Mouse (Mus musculus) midbrain, embryonic 15.5 days (tissue): Measurements from ENCODE around the gene Eomes. TPM values are rescaled to one million over a fixed set of nuclear protein-coding genes. Genes with fewer than 3 reads are reported as not detected.

ENCODE experiments used
- ATAC-seq: fragments of 200-750 bp; cut with Nextera tagmentation; replicated peaks from 2 replicates; pipeline ENCODE4 v1.8.0; 2017; ENCODE audit warnings: moderate TSS enrichment
- H3K27ac ChIP-seq: fragments of 300-500 bp; sonication (generic); 2 replicates; pipeline ENCODE4 v1.5.1; 2015; ENCODE audit warnings: mild to moderate bottlenecking, inconsistent platforms
- H3K27me3 ChIP-seq: fragments of 300-500 bp; sonication (generic); replicated peaks from 2 replicates; pipeline ENCODE4 v1.6.1; 2015; ENCODE audit warnings: inconsistent platforms
- H3K36me3 ChIP-seq: fragments of 300-500 bp; sonication (generic); replicated peaks from 2 replicates; pipeline ENCODE4 v1.6.1; 2015; ENCODE audit warnings: inconsistent platforms
- H3K4me1 ChIP-seq: fragments of 300-500 bp; sonication (generic); 2 replicates; pipeline ENCODE4 v1.6.1; 2015; ENCODE audit warnings: inconsistent platforms
- H3K4me2 ChIP-seq: fragments of 300-500 bp; sonication (generic); 2 replicates; pipeline ENCODE4 v1.6.1; 2015; ENCODE audit warnings: inconsistent platforms, mild to moderate bottlenecking, moderate library complexity
- H3K4me3 ChIP-seq: fragments of 300-500 bp; sonication (generic); 2 replicates; pipeline ENCODE4 v1.5.1; 2015; ENCODE audit warnings: mild to moderate bottlenecking, inconsistent platforms
- H3K9ac ChIP-seq: fragments of 300-500 bp; sonication (generic); 2 replicates; pipeline ENCODE4 v1.6.1; 2015; ENCODE audit warnings: mild to moderate bottlenecking, inconsistent platforms
- H3K9me3 ChIP-seq: fragments of 300-500 bp; sonication (generic); 2 replicates; pipeline ENCODE4 v1.6.1; 2016; ENCODE audit warnings: inconsistent platforms
- WGBS: fragments of 180-500 bp; shearing (Covaris S2); methylation state at CpG from one replicate; pipeline ENCODE4 v1.1.7; 2015; ENCODE audit warnings: mixed read lengths; 5-methylcytosine and 5-hydroxymethylcytosine counted together
- polyA plus RNA-seq: library from polyadenylated mRNA; unstranded; fragments of >200 nt; fragmentation: Nextera tagmentation; extraction: Ambion mirVana; gene quantifications from 2 replicates; pipeline ENCODE4 v1.2.1, GENCODE M21; 2015

The Eomes gene
- polyA plus RNA-seq, 1 experiment from 2014 or later = 3.0 TPM

DNA sequence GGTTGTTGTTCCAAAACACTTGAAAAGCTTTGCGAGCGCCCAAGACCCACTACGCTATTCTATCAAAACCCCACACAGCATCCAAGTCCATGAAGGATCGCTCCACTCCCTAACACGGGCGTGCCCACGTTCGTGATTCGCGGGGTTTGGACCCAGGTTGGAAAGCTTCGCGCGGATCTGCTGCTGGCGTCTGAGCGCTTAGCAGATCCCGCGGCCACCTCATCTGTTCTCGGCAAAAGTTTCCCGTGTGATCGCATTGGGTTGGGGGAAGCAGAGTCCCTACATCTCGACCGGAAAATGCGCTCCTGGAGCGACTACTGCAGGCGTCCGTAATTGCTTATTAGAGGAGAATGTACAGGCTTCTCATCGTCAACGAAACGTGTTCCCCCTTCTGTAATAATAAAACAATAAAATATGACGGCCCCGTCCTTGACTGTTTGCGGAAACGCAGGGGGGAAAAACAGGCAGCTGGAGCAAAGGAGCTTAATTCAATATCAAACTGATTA is 1.2 kb upstream of the Eomes start:
- Histone ChIP-seq H3K4me3 (peak overlapping the region; percentile 11; the same call in 1 of the 2 replicates), H3K36me3 (no peaks in the 10 kb centered on the region), H3K27ac (no peak overlapping the region), H3K4me1 (peaks cover 32% of the 10 kb centered on the region), H3K9me3 (no peaks in the 10 kb centered on the region), H3K4me2 (peak overlapping the region; percentile 52), H3K27me3 (peaks cover 60% of the 10 kb centered on the region), H3K9ac (no peak overlapping the region)
- no peak for ATAC-seq
- under 1% methylated on average over 33 of the region's 33 CpGs for WGBS

DNA sequence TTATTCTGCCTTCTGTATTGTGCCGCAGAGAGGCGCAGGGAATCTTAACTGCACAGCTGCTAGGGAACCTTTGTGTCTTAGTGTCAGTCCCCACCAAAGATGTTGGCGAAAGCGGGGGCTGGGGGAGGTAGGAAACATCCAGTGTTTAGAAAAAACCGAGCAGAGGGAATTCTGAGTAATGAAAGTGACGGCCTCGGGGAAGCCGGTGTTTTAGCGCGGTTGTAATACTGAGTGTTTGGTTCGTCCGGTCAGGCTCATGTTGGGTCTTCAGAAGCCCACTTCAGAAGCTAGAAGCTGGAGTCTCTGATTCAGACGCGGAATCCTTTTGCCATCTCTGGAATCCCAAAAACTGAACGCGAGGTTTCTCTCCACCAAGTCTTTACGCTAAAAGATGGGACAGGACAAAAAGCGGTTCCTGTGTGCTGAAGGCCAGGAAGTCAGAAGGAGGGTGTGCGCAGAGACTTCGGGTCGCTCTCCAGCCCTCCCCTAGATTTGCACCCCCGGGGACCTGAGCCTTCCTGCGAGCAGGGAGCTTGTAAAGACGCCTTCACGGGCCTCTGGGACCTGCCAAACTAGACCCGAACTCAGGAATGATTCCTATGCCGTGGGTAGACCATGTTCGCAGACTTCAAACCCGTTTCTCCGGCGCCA is 606 bp upstream of the Eomes start:
- 0 out of 2 replicates have a peak overlapping the region, but pooled peaks have one; percentile 5 for H3K4me3 ChIP-seq
- peaks cover 32% of the 10 kb centered on the region for H3K4me1 ChIP-seq
- H3K36me3 ChIP-seq = no peaks in the 10 kb centered on the region
- under 1% methylated on average over 31 of the region's 31 CpGs for WGBS
- H3K9me3 ChIP-seq = no peaks in the 10 kb centered on the region
- peak overlapping the region; percentile 52 for H3K4me2 ChIP-seq
- no peak overlapping the region for H3K9ac ChIP-seq
- no peak for ATAC-seq
- H3K27me3 ChIP-seq = peaks cover 66% of the 10 kb centered on the region
- H3K27ac ChIP-seq = no peak overlapping the region

DNA sequence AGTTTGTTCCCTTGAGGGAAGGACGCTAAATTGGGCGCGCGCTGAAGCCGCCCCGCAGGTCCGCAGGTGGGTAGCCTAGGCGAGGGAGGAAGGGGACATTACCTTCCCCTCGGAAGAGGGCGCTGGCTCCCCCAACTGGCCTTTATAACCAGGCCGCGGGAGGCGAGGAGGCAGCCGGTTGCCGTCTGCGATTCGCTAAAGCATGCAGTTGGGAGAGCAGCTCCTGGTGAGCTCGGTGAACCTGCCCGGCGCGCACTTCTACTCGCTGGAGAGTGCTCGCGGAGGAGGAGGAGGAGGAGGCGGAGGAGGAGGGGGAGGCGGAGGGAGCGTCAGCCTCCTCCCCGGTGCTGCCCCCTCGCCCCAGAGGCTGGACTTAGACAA is 436 bp downstream of the Eomes start:
- peak overlapping the region; percentile 33 for H3K4me3 ChIP-seq
- ATAC-seq = no peak
- H3K9me3 ChIP-seq = no peaks in the 10 kb centered on the region
- H3K4me2 ChIP-seq = peak overlapping the region; percentile 52
- H3K36me3 ChIP-seq = no peaks in the 10 kb centered on the region
- H3K9ac ChIP-seq = no peak overlapping the region; the same call in 1 of the 2 replicates
- H3K27ac ChIP-seq = no peak overlapping the region
- peaks cover 66% of the 10 kb centered on the region for H3K27me3 ChIP-seq
- H3K4me1 ChIP-seq = peaks cover 32% of the 10 kb centered on the region
- WGBS = 0% methylated on average over 17 of the region's 29 CpGs

DNA sequence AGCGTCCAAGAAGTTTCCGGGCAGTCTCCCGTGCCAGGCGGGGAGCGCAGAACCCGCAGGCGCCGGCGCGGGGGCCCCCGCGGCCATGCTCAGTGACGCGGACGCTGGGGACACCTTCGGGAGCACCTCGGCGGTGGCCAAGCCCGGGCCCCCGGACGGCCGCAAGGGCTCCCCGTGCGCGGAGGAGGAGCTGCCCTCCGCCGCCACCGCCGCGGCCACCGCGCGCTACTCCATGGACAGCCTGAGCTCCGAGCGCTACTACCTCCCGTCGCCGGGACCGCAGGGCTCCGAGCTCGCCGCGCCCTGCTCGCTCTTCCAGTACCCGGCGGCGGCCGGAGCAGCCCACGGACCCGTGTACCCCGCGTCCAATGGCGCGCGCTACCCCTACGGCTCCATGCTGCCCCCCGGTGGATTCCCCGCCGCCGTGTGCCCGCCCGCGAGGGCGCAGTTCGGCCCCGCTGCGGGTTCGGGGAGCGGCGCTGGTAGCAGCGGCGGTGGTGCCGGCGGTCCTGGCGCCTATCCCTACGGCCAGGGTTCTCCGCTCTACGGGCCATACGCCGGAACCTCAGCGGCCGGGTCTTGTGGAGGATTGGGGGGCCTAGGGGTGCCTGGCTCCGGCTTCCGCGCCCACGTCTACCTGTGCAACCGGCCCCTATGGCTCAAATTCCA is 961 bp downstream of the Eomes start:
- no peak; the same call in 1 of the 2 replicates for ATAC-seq
- under 1% methylated on average over 82 of the region's 87 CpGs for WGBS
- no peak overlapping the region for H3K27ac ChIP-seq
- H3K4me2 ChIP-seq = peak overlapping the region; percentile 52
- H3K36me3 ChIP-seq = no peaks in the 10 kb centered on the region
- peak overlapping the region; percentile 33 for H3K4me3 ChIP-seq
- H3K4me1 ChIP-seq = peaks cover 32% of the 10 kb centered on the region
- H3K9ac ChIP-seq = no peak overlapping the region; the same call in 1 of the 2 replicates
- H3K9me3 ChIP-seq = no peaks in the 10 kb centered on the region
- H3K27me3 ChIP-seq = peaks cover 71% of the 10 kb centered on the region

DNA sequence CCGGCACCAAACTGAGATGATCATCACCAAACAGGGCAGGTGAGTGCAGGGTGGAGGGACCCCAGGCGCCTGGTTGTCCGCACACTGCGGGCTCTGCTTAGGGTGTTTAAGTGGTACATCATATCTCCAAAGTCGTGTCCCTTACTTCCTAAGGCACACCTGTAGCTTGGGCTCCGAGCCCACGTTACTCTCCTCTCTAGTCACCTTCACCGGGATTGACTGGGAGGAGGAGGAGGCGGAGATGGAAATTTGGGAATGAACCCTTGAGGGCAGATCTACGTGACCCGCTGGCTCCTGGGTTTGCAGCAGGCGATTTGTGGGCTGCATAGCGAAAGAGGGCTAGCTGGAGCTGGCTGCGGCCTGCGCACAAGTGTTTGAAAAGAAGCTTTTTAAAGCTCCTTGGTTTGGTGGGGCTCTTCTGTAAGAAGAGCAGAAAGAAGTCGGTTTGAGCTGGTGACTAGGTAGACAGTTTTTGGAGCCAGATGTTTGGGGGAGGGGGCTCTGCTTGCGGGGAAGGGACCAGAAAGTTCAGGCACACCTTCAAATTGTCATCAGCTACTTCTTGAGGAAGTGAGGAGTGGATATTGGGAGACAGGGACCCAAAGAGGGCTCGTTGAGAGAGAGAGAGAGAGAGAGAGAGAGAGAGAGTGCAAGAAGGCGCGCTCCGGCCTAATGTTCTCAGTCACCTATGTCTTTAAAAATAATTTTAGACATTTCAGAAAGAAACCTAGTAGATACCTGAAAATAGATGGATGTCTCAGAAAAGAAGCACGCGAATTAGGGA is 1.7 kb downstream of the Eomes start:
- Histone ChIP-seq H3K9ac (no peak overlapping the region), H3K9me3 (no peaks in the 10 kb centered on the region), H3K4me3 (peak overlapping the region; percentile 33), H3K27ac (no peak overlapping the region), H3K27me3 (peaks cover 73% of the 10 kb centered on the region), H3K36me3 (no peaks in the 10 kb centered on the region), H3K4me2 (peak overlapping the region; percentile 52), H3K4me1 (peaks cover 32% of the 10 kb centered on the region)
- ATAC-seq = no peak
- 5% methylated on average over 23 of the region's 23 CpGs for WGBS

DNA sequence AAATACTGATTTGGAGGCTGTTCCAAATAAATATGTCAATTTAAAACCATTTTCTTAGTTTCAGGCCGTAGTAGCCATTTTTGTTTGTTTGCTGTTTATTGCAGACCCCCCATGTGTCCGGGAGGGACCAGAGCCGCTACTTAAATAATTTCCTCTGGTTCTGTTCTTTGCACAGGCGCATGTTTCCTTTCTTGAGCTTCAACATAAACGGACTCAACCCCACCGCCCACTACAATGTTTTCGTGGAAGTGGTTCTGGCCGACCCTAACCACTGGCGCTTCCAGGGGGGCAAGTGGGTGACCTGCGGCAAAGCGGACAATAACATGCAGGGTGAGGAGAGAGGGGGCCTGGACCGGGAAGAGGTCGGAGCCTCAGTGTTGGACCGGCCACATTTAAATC is 2.3 kb downstream of the Eomes start:
- no peaks in the 10 kb centered on the region for H3K9me3 ChIP-seq
- WGBS = 7% methylated on average over 14 of the region's 14 CpGs
- peaks cover 32% of the 10 kb centered on the region for H3K4me1 ChIP-seq
- H3K36me3 ChIP-seq = no peaks in the 10 kb centered on the region
- no peak overlapping the region for H3K9ac ChIP-seq
- peaks cover 73% of the 10 kb centered on the region for H3K27me3 ChIP-seq
- ATAC-seq = no peak
- no peak overlapping the region for H3K27ac ChIP-seq
- no peak overlapping the region for H3K4me3 ChIP-seq
- no peak overlapping the region for H3K4me2 ChIP-seq

DNA sequence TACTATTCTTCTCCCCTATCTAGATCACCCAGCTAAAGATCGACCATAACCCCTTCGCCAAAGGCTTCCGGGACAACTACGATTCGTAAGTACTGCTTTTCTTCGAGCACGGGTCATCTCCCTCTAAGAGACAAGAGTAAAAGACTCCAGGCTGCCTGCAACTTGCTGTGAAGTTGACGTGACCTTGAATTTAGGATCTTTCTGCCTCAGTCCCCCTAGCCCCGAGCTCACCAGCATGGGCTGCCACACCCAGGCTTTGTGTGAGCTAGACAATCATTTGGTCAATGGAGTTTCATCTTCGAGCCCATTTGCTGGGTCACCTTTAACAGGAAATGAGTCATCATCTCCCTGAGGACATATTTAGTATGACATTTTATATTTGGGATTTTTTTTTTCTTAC is 4.2 kb downstream of the Eomes start:
- no peak overlapping the region for H3K27ac ChIP-seq
- no peaks in the 10 kb centered on the region for H3K9me3 ChIP-seq
- H3K4me3 ChIP-seq = no peak overlapping the region
- no peaks in the 10 kb centered on the region for H3K36me3 ChIP-seq
- no peak for ATAC-seq
- 72% methylated on average over 10 of the region's 10 CpGs for WGBS
- H3K9ac ChIP-seq = no peak overlapping the region
- peaks cover 34% of the 10 kb centered on the region for H3K4me1 ChIP-seq
- H3K4me2 ChIP-seq = no peak overlapping the region
- H3K27me3 ChIP-seq = peaks cover 86% of the 10 kb centered on the region

DNA sequence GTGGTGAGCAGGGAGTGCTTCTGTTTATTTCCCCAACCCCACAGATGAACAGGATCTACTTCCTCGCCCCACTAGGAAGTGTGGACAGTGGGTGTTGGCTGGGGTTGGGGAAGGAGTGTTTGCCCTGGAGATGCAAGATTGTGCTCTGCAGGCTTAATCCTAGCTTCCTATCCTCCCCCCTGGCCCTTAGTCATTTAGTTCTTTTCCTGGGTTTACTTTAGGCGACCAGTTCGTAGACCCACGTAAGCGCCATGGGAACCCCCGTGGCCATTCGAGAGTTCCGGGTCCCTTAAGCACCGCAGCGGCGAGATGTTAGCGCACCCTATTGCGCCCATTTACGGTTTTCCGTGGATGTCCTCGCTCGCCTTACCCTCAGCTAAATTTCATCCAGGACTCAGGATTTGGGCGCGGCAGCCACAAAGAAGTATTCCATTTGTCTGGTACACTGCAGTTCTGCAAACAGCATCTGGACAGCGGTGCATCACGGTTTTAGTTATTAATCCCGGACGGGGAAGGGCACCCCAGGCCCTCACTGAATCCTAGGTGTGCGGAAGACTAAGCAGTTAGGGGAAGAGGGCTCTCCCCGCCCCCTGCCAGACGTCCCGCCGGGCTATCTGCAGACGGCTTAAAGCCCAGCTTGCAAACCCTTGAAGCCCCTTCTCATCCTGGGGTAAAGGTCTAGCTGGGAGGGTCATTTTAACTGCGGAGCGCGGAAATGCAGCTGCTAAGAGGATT is 8.5 kb downstream of the Eomes start:
- Histone ChIP-seq H3K4me3 (no peak overlapping the region), H3K4me2 (peak overlapping the region; percentile 20), H3K36me3 (no peaks in the 10 kb centered on the region), H3K27me3 (peaks cover 81% of the 10 kb centered on the region), H3K9ac (no peak overlapping the region), H3K27ac (no peak overlapping the region), H3K9me3 (no peaks in the 10 kb centered on the region), H3K4me1 (peaks cover 31% of the 10 kb centered on the region)
- WGBS = 1% methylated on average over 32 of the region's 32 CpGs
- ATAC-seq = no peak

DNA sequence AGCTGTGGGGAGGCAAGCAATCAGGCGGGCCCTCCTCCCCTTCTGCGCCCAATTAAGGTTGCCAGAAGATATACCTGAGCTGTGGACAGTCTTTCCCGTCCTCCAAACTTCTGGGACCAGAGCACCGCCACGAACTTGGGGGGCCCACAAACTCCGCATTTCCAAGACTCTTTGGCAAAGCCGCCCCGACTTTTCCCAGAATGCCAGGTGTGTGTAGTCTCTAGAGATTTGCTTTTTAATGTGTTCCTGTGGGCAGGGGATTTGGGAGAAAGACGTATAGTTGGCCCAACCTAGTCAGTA is 9.0 kb downstream of the Eomes start:
- Histone ChIP-seq H3K9ac (no peak overlapping the region), H3K4me1 (peaks cover 31% of the 10 kb centered on the region), H3K9me3 (no peaks in the 10 kb centered on the region), H3K27ac (no peak overlapping the region), H3K4me3 (no peak overlapping the region), H3K27me3 (peaks cover 76% of the 10 kb centered on the region), H3K36me3 (no peaks in the 10 kb centered on the region), H3K4me2 (peak overlapping the region; percentile 20)
- no peak for ATAC-seq
- WGBS = under 1% methylated on average over 9 of the region's 9 CpGs

DNA sequence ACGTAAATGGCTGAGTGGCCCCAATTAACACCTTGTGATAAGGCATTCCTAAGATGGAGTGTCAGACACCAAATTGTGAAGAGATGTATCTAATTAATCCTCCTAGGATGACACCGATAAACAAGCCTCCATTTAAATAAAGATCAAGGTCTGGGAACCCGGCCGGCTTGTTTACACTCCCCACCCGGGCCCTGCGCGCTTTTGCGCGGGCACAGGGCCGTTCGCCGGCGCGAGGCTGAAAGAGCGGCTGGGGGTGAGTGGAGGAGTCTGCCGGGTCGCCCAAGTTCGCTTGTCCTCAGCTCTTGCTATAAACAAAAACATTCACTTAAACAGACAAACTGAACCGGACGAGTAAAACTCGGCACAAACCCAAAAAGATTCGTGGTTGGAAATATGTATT is 9.6 kb downstream of the Eomes start:
- H3K9ac ChIP-seq = no peak overlapping the region
- H3K27ac ChIP-seq = no peak overlapping the region
- under 1% methylated on average over 22 of the region's 22 CpGs for whole genome bisulfite sequencing
- H3K36me3 ChIP-seq = no peaks in the 10 kb centered on the region
- peaks cover 31% of the 10 kb centered on the region for H3K4me1 ChIP-seq
- H3K4me3 ChIP-seq = peak overlapping the region; percentile 23
- peak overlapping the region; percentile 50 for H3K4me2 ChIP-seq
- H3K9me3 ChIP-seq = no peaks in the 10 kb centered on the region
- no peak for ATAC-seq
- peaks cover 71% of the 10 kb centered on the region for H3K27me3 ChIP-seq

DNA sequence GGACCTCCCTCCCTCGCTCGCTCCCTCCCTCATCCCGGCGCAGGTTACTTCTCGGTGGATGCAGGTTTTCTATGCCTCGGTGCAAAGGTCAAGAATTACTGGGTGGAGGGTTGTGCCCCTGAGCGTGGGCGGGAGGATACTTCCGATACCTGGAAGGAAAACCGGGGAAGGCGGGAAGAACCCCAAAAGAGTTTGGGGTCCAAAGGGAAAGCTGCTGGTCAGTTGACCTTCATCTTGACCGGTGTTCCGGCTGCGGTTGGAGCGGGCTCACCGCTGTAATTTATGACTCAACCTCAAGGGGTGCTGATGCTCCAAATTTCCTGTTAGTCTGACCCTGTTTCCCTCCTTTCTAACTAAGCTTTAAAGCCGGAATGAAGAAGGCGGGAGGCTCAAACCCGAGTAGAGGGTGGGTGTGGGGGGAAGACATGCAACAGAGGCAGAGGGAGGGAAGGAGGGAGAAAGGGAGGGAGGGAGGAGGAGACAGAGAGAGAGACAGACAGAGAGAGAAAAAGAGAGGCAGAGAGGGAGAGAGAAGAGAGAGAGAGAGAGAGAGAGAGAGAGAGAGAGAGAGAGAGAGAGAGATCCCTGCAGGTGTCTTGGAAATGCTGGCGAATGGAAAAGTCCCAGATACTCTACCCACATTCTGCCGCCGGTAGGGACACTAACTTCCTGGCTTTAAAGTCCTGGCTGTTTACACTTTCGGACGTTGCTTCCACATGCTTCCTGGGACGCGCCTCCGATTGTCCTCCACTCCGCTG is 10.3 kb downstream of the Eomes start:
- Histone ChIP-seq H3K4me1 (peaks cover 31% of the 10 kb centered on the region), H3K9me3 (no peaks in the 10 kb centered on the region), H3K4me3 (peak overlapping the region; percentile 23), H3K27ac (no peak overlapping the region), H3K4me2 (peak overlapping the region; percentile 50), H3K9ac (no peak overlapping the region), H3K36me3 (no peaks in the 10 kb centered on the region), H3K27me3 (peaks cover 67% of the 10 kb centered on the region)
- no peak for ATAC-seq
- under 1% methylated on average over 28 of the region's 28 CpGs for WGBS
